8 mouse cellular contexts compared by ENCODE assay signal in genomic region chr6:72710897-72711507, GRCm38 (mm10).
A peak's percentile ranks its signal among the peaks of the same experiment; 100 is the strongest.
DNase-seq lines count a peak whose midpoint lies in the region; ATAC-seq and TF ChIP-seq lines count a peak whose summit lies in the region.

No protein-coding gene starts in this region.

- no peak for ATAC-seq in heart, embryonic 15.5 days (replicated peaks; ENCODE audit: insufficient number of reproducible peaks, insufficient read depth, low FRiP score, low read depth)
- ATAC-seq in hindbrain, embryonic 15.5 days (ENCODE audit: low FRiP score, low read depth): peak; percentile 73
- peak; percentile 61 for ATAC-seq in midbrain, embryonic 13.5 days

- peaks cover 41% of the 10 kb centered on the region for H3K4me1 ChIP-seq in heart, embryonic 15.5 days (replicated peaks)
- H3K4me1 ChIP-seq in heart, adult 2 months (ENCODE audit: control insufficient read depth, insufficient read depth, low read length): peaks cover 12% of the 10 kb centered on the region
- H3K4me1 ChIP-seq in embryonic facial prominence, embryonic 10.5 days: peaks cover 84% of the 10 kb centered on the region
- H3K4me1 ChIP-seq in hindbrain, embryonic 15.5 days (replicated peaks): peaks cover 34% of the 10 kb centered on the region
- H3K4me1 ChIP-seq in midbrain, embryonic 13.5 days (replicated peaks): peaks cover 37% of the 10 kb centered on the region

- peak overlapping the region; percentile 24; the same call in 1 of the 2 replicates for H3K27ac ChIP-seq in heart, embryonic 15.5 days
- no peak overlapping the region for H3K27ac ChIP-seq in heart, adult 2 months
- H3K27ac ChIP-seq in embryonic facial prominence, embryonic 10.5 days (replicated peaks): peak overlapping the region; percentile 84
- H3K27ac ChIP-seq in hindbrain, embryonic 15.5 days (replicated peaks): peak overlapping the region; percentile 71
- H3K27ac ChIP-seq in midbrain, embryonic 13.5 days: peak overlapping the region; percentile 16

- no peak for DNase-seq in heart, adult 2 months
- peak; percentile 40 for DNase-seq in embryonic facial prominence, embryonic 10.5 days (ENCODE audit: low spot score)
- DNase-seq in thymus, postnatal 25 days: no peak
- no peak for DNase-seq in spleen, postnatal 10 days (ENCODE audit: low spot score in 2 of 2)
- no peak for DNase-seq in B cell, adult 2 months

- no peak for TF ChIP-seq POLR2A in heart, adult 2 months (IDR thresholded peaks at IDR 0.05; ENCODE audit: insufficient read depth, low read depth, low read length)

- no peaks in the 10 kb centered on the region; the same call in 1 of the 2 replicates for H3K79me2 ChIP-seq in heart, adult 2 months (replicated peaks; ENCODE audit: control insufficient read depth, insufficient read depth, low read length)

- H3K9me3 ChIP-seq in heart, embryonic 15.5 days (replicated peaks): no peaks in the 10 kb centered on the region
- H3K9me3 ChIP-seq in embryonic facial prominence, embryonic 10.5 days: no peaks in the 10 kb centered on the region
- H3K9me3 ChIP-seq in hindbrain, embryonic 15.5 days: no peaks in the 10 kb centered on the region
- no peaks in the 10 kb centered on the region for H3K9me3 ChIP-seq in midbrain, embryonic 13.5 days

- H3K27me3 ChIP-seq in heart, embryonic 15.5 days: no peaks in the 10 kb centered on the region
- H3K27me3 ChIP-seq in heart, adult 2 months (ENCODE audit: control insufficient read depth, insufficient read depth, low read length): no peaks in the 10 kb centered on the region
- no peaks in the 10 kb centered on the region for H3K27me3 ChIP-seq in embryonic facial prominence, embryonic 10.5 days (replicated peaks; ENCODE audit: low read depth, poor library complexity, severe bottlenecking)
- no peaks in the 10 kb centered on the region; the same call in 1 of the 2 replicates for H3K27me3 ChIP-seq in hindbrain, embryonic 15.5 days
- H3K27me3 ChIP-seq in midbrain, embryonic 13.5 days: peaks cover 3% of the 10 kb centered on the region; the same call in 1 of the 2 replicates

- no peaks in the 10 kb centered on the region for H3K36me3 ChIP-seq in heart, embryonic 15.5 days
- no peaks in the 10 kb centered on the region for H3K36me3 ChIP-seq in heart, adult 2 months (ENCODE audit: control insufficient read depth, insufficient read depth, low read length)
- no peaks in the 10 kb centered on the region; the same call in 1 of the 2 replicates for H3K36me3 ChIP-seq in embryonic facial prominence, embryonic 10.5 days (replicated peaks)
- H3K36me3 ChIP-seq in hindbrain, embryonic 15.5 days: no peaks in the 10 kb centered on the region
- no peaks in the 10 kb centered on the region for H3K36me3 ChIP-seq in midbrain, embryonic 13.5 days

- WGBS in heart, embryonic 15.5 days: 66% methylated on average over 10 of the region's 10 CpGs
- 74% methylated on average over 10 of the region's 10 CpGs for WGBS in heart, adult 2 months
- WGBS in embryonic facial prominence, embryonic 10.5 days: 40% methylated on average over 10 of the region's 10 CpGs
- WGBS in hindbrain, embryonic 15.5 days: 35% methylated on average over 10 of the region's 10 CpGs
- 56% methylated on average over 10 of the region's 10 CpGs for WGBS in midbrain, embryonic 13.5 days

- TF ChIP-seq EP300 in heart, adult 2 months (IDR thresholded peaks at IDR 0.05; ENCODE audit: insufficient read depth, low read depth, low read length): no peak

- H3K4me3 ChIP-seq in heart, embryonic 15.5 days: no peak overlapping the region
- H3K4me3 ChIP-seq in heart, adult 2 months: no peak overlapping the region
- peak overlapping the region; percentile 35 for H3K4me3 ChIP-seq in embryonic facial prominence, embryonic 10.5 days
- no peak overlapping the region for H3K4me3 ChIP-seq in hindbrain, embryonic 15.5 days
- no peak overlapping the region for H3K4me3 ChIP-seq in midbrain, embryonic 13.5 days (replicated peaks)

- H3K4me2 ChIP-seq in heart, embryonic 15.5 days: no peak overlapping the region
- H3K4me2 ChIP-seq in hindbrain, embryonic 15.5 days: no peak overlapping the region
- no peak overlapping the region for H3K4me2 ChIP-seq in midbrain, embryonic 13.5 days (replicated peaks)

- intact Hi-C loops in heart, adult 2 months (cut with DNase I): no loop called here

- TF ChIP-seq CTCF in heart, adult 2 months (IDR thresholded peaks at IDR 0.05): no peak

- H3K9ac ChIP-seq in heart, embryonic 15.5 days: no peak overlapping the region
- no peak overlapping the region for H3K9ac ChIP-seq in heart, adult 2 months (ENCODE audit: low read depth, low read length)
- H3K9ac ChIP-seq in hindbrain, embryonic 15.5 days: no peak overlapping the region
- no peak overlapping the region for H3K9ac ChIP-seq in midbrain, embryonic 13.5 days (replicated peaks)
